Mouse (Mus musculus): Measurements from ENCODE around the gene Eid1.

DNA sequence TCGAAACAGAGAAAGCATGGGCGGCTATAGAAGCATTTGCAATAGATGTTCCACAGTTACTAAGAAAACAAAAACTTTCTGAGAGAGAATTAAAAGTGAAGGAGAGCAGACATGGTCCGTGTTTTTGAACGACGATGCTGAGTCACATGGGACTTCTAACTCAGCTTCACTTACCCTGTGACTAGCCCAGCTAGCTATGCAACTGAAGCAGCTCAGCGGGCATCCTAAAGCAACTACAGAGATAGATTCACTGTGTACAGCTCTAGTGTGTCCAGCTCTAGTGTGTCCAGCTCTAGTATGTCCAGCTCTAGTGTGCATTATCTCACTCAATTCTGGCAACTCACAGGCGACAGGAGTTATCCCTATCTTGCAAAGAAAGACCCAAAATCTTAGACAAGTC is 5.2 kb upstream of the Eid1 start:
- TF ChIP-seq CTCF (IDR thresholded peaks at IDR 0.05; ENCODE audit: insufficient read depth, low read depth, low read length) (no peak), POLR2A (IDR thresholded peaks at IDR 0.05; ENCODE audit: insufficient read depth, low read depth, low read length) (no peak)

Measured in olfactory bulb, adult 2 months (tissue).